Mouse (Mus musculus) left cerebral cortex, adult 9 months (tissue): Measurements from ENCODE around the gene Actrt2.

ENCODE experiments used
- DNase-seq, 2 experiments: peaks; one replicate each; pipeline ENCODE4 v3.0.0; 2022; ENCODE audit warnings: low spot score in 2 of 2

Actrt2 gene

GRCm38 (mm10) chr4:154638320-154638886 lies 29.3 kb downstream of the Actrt2 start:
- DNase-seq = no peak

GRCm38 (mm10) chr4:154637468-154638319 lies 30.0 kb downstream of the Actrt2 start:
- DNase-seq = no peak

GRCm38 (mm10) chr4:154636721-154637311 lies 30.9 kb downstream of the Actrt2 start, which contains the start of gene Prdm16:
Prdm16 (minus strand) TSS chr4:154636873.
- no peak for DNase-seq

- no peak for DNase-seq
These were observed 31.6 kb downstream of the Actrt2 start for GRCm38 (mm10) chr4:154636053-154636433.

- DNase-seq = no peak
These were observed 32.2 kb downstream of the Actrt2 start for GRCm38 (mm10) chr4:154635241-154636052.

- no peak for DNase-seq
These were observed 33.0 kb downstream of the Actrt2 start for GRCm38 (mm10) chr4:154634470-154635240.

- DNase-seq = no peak
These were observed 33.7 kb downstream of the Actrt2 start for GRCm38 (mm10) chr4:154634001-154634400.

GRCm38 (mm10) chr4:154632800-154633764 lies 34.6 kb downstream of the Actrt2 start:
- DNase-seq = no peak

GRCm38 (mm10) chr4:154630763-154631162 lies 36.9 kb downstream of the Actrt2 start:
- no peak for DNase-seq

GRCm38 (mm10) chr4:154627419-154628142 lies 40.1 kb downstream of the Actrt2 start:
- DNase-seq = no peak

GRCm38 (mm10) chr4:154626282-154626681 lies 41.4 kb downstream of the Actrt2 start:
- no peak for DNase-seq

GRCm38 (mm10) chr4:154625710-154626109 lies 42.0 kb downstream of the Actrt2 start:
- DNase-seq = no peak

GRCm38 (mm10) chr4:154623241-154623640 lies 44.4 kb downstream of the Actrt2 start:
- no peak for DNase-seq

- no peak for DNase-seq
These were observed 45.1 kb downstream of the Actrt2 start for GRCm38 (mm10) chr4:154622521-154622920.
